Mouse (Mus musculus): ENCODE data around the gene Stam2. TPM values are rescaled to one million over a fixed set of nuclear protein-coding genes. Genes with fewer than 3 reads are reported as not detected.

The Stam2 gene
- polyA plus RNA-seq (2012; rRNA removed; ENCODE audit: low replicate concordance): 6.9 and 11.0 TPM in 2 replicates

DNA sequence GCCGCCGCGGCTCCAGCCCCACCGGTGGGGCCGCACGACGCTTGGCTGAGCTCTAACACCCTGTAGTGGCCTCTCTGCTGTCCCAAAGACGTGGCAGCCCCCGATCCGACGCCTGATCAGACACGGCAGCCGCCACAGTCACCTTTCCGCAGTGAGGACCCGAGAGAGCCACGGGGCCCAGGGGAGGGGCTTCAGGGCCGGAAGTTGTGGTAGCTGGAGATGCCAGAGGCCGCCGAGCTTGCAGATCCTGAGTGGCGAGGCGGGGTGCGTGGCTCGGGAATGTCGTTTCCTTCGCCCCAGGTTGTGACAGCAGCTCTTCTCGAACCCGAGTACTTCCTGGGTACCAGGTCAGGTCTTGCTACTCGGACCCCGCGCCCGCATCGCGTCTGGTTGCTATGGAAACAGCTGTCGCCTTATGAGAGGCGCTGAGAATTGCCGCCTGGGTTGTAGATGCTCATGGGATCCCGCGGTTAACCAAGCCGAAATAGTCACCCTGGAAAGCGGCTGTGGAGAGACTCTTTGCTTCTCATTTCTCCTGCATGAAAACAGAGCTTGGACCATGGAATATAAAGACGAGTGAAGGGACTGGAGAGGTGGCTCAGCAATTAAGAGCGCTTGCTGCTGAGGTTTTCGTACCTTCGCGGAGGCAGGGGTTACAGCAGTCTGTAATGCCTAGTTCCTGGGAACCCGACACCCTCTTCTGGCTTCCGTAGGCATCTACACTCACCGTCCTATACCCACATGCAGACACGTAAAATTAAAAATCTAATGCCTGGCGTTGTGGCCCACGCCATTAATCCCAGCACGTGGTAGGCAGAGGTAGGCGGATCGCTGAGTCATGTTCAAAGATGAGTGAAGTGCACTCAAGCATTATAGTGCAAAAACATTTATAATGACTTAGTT lies at the start of gene Stam2:
Gene Stam2 (minus strand): TSS at position 26 of the 903 bp plus-strand sequence.

DNA sequence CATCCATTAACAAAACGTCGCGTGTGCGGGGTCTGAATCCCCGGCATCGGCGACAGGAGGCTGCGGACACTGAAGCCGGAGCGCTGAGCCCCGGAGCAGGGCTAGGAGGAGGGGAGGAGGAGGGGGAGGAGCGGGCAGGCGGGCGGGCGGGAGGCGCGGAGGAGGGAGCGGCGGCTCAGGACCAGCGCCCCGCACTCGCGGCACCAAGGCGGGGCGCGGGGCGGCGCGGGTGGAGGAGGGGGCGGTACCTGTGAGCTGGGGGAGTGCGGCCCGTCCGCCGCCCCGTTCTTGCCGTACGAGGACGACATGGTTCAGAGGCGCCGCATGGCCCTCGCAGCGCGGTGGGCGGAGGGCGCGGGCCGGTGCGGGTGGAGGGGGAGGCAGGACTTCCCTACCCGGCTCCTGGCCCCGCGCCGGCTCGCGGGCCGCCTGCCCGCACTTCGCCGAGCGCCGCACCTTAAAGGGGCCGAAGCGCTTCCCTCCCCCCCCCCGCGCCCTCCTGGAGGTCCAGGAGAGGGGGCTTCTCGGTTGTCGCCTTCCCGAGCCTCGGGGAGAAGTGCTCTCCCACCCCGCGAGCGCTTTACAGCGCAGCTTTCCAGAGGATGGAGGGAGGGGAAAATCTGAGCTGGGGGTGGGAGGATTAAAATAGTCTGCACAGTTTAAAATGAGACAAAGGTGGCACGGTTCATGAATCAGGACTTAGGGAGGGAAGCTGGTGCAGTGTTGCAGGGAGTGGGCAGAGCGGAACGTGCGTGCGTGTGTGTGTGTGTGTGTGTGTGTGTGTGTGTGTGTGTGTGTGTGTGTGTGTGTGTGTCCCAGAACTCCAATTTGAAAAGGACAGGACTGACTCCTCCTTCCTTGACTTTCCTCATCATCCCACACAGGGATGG lies 65.8 kb downstream of the Stam2 start, which contains the start of gene Cacnb4:
Gene Cacnb4 (minus strand): TSS at position 809 of the 890 bp plus-strand sequence.

Other genes starting within 250 kb of the Stam2 start
- 0.06 and 0.19 TPM in 2 replicates for gene Cacnb4, start 65.5 kb downstream of the Stam2 start, polyA plus RNA-seq (2012; rRNA removed; ENCODE audit: low replicate concordance)
- 2.3 and 2.9 TPM in 2 replicates for gene Fmnl2, start 115.6 kb upstream of the Stam2 start, polyA plus RNA-seq (2012; rRNA removed; ENCODE audit: low replicate concordance)

All from mammary gland, adult 2 months (tissue).